Mouse (Mus musculus): ENCODE results near the gene Afg1l. TPM values are rescaled to one million over a fixed set of nuclear protein-coding genes. Genes with fewer than 3 reads are reported as not detected.

The Afg1l gene
- total RNA-seq, 2 experiments from 2014 or later = 8.7 to 12.6 TPM

- no peak overlapping the region for H3K27ac ChIP-seq
- intact Hi-C loops (cut with DNase I) = no loop called here
- H3K4me3 ChIP-seq = no peak overlapping the region
- no peak for TF ChIP-seq CTCF (IDR thresholded peaks at IDR 0.05)
- no peak for DNase-seq
Measured at GRCm38 (mm10) chr10:42410748-42411537, 67.4 kb downstream of the Afg1l start.

- no peak for TF ChIP-seq CTCF (IDR thresholded peaks at IDR 0.05)
- intact Hi-C loops (cut with DNase I) = no loop called here
Measured at GRCm38 (mm10) chr10:42390436-42390835, 87.9 kb downstream of the Afg1l start.

GRCm38 (mm10) chr10:42388181-42388580, 90.2 kb downstream of the Afg1l start:
- intact Hi-C loops (cut with DNase I) = no loop called here
- no peak for DNase-seq
- Histone ChIP-seq H3K27ac (no peak overlapping the region), H3K4me3 (no peak overlapping the region)
- TF ChIP-seq CTCF (IDR thresholded peaks at IDR 0.05) = no peak

More at GRCm38 (mm10) chr10:42390436-42390835, 87.9 kb downstream of the Afg1l start:
- H3K4me3 ChIP-seq = no peak overlapping the region
- DNase-seq = no peak
- no peak overlapping the region for H3K27ac ChIP-seq

GRCm38 (mm10) chr10:42384946-42385644, 93.3 kb downstream of the Afg1l start:
- TF ChIP-seq CTCF (IDR thresholded peaks at IDR 0.05) = no peak
- intact Hi-C loops (cut with DNase I) = no loop called here
- DNase-seq = no peak
- no peak overlapping the region for H3K27ac ChIP-seq
- H3K4me3 ChIP-seq = no peak overlapping the region

GRCm38 (mm10) chr10:42383708-42384107, 94.7 kb downstream of the Afg1l start:
- TF ChIP-seq CTCF (IDR thresholded peaks at IDR 0.05) = no peak
- intact Hi-C loops (cut with DNase I) = no loop called here
- DNase-seq = no peak
- Histone ChIP-seq H3K4me3 (no peak overlapping the region), H3K27ac (no peak overlapping the region)

- Histone ChIP-seq H3K27ac (no peak overlapping the region), H3K4me3 (no peak overlapping the region)
- DNase-seq = no peak
- intact Hi-C loops (cut with DNase I) = no loop called here
- TF ChIP-seq CTCF (IDR thresholded peaks at IDR 0.05) = no peak
Measured at GRCm38 (mm10) chr10:42364216-42364615, 114.1 kb downstream of the Afg1l start.

- peak; percentile 31; the same call in 1 of the 2 replicates for TF ChIP-seq CTCF (IDR thresholded peaks at IDR 0.05)
- no peak for DNase-seq
- H3K27ac ChIP-seq = no peak overlapping the region
- intact Hi-C loops (cut with DNase I) = no loop called here
- no peak overlapping the region for H3K4me3 ChIP-seq
Measured at GRCm38 (mm10) chr10:42355980-42356379, 122.4 kb downstream of the Afg1l start.

GRCm38 (mm10) chr10:42347986-42348385, 130.4 kb downstream of the Afg1l start:
- Histone ChIP-seq H3K27ac (no peak overlapping the region), H3K4me3 (no peak overlapping the region)
- no peak for TF ChIP-seq CTCF (IDR thresholded peaks at IDR 0.05)
- no peak for DNase-seq
- intact Hi-C loops (cut with DNase I) = no loop called here

GRCm38 (mm10) chr10:42347127-42347526, 131.2 kb downstream of the Afg1l start:
- intact Hi-C loops (cut with DNase I) = no loop called here
- DNase-seq = no peak
- Histone ChIP-seq H3K4me3 (no peak overlapping the region), H3K27ac (no peak overlapping the region)
- no peak for TF ChIP-seq CTCF (IDR thresholded peaks at IDR 0.05)

GRCm38 (mm10) chr10:42346179-42346877, 132.0 kb downstream of the Afg1l start:
- intact Hi-C loops (cut with DNase I) = no loop called here
- no peak overlapping the region for H3K4me3 ChIP-seq
- TF ChIP-seq CTCF (IDR thresholded peaks at IDR 0.05) = no peak
- H3K27ac ChIP-seq = no peak overlapping the region
- no peak for DNase-seq

- Histone ChIP-seq H3K27ac (no peak overlapping the region), H3K4me3 (no peak overlapping the region)
- no peak for DNase-seq
- intact Hi-C loops (cut with DNase I) = no loop called here
- TF ChIP-seq CTCF (IDR thresholded peaks at IDR 0.05) = no peak
Measured at GRCm38 (mm10) chr10:42342714-42343113, 135.7 kb downstream of the Afg1l start.

GRCm38 (mm10) chr10:42341815-42342457, 136.4 kb downstream of the Afg1l start:
- intact Hi-C loops (cut with DNase I) = no loop called here
- TF ChIP-seq CTCF (IDR thresholded peaks at IDR 0.05) = no peak

More at GRCm38 (mm10) chr10:42341815-42342457, 136.4 kb downstream of the Afg1l start:
- no peak overlapping the region for H3K4me3 ChIP-seq
- no peak for DNase-seq
- H3K27ac ChIP-seq = no peak overlapping the region

All from gastrocnemius, adult 2 months (tissue).